Mouse (Mus musculus) 3134 (cell line): Measurements from ENCODE around the gene Plin3.

Experiments used
- DNase-seq: peaks from one replicate; pipeline ENCODE4 v3.0.0-alpha.2; 2011; ENCODE audit warnings: low spot score; ENCODE audit not compliant: insufficient read length; ENCODE audit errors: extremely low read depth

Plin3 gene

DNA sequence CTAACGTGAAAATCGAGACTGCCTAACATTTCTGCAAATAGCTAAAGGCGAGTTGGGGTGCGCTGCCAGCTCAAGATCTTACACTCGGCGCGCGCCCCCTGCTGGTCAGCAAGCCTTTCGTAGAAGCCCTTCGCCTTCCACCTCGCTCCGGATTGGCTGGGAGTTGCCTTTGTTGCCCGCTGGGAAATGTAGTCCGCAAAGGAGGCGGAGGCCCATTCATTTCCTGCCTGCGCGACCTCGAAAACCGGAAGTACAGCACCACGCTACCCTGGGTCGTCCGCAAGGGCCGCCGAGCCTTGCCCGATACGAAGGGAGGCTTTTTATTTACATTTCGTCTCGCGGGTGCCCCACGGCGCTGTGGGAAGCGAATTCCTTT lies 36.8 kb downstream of the Plin3 start:
- DNase-seq, result peak; percentile 91

DNA sequence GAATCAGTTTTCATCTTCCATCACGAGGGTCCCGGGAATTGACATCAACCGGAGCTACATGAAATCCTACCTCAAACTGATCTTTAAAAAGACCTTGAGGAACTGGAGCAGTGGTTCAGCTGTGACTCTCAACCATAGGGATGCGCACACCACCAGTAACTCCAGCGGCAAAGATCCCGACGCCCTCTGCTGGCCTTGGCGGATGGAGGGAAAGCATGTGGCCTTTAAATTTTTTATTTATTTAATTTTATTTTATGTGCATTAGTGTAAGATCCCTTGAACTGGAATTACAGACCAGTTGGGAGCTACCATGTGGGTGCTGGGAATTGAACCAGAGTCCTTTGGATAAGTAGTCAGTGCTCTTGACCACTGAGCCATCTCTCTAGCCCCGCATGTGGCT lies 37.2 kb downstream of the Plin3 start:
- no peak for DNase-seq

DNA sequence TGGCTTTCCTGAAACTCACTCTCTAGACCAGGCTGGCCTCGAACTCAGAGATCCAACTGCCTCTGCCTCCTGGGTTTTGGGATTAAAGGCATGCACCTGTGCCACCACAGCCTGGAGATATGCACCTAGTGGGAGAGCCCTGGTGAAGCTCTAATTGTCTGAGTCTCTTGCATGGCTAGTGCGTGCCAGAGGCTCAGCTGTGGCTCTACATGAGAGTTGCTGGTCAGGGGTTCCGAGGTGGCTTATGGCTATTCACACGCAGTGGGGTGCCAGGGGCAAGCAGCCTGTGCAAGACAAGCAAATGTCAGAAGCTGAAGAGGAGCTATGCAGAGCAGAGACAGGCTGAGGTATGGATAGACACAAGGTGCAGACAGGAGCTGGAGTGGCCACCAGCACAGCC lies 38.0 kb downstream of the Plin3 start:
- no peak for DNase-seq

DNA sequence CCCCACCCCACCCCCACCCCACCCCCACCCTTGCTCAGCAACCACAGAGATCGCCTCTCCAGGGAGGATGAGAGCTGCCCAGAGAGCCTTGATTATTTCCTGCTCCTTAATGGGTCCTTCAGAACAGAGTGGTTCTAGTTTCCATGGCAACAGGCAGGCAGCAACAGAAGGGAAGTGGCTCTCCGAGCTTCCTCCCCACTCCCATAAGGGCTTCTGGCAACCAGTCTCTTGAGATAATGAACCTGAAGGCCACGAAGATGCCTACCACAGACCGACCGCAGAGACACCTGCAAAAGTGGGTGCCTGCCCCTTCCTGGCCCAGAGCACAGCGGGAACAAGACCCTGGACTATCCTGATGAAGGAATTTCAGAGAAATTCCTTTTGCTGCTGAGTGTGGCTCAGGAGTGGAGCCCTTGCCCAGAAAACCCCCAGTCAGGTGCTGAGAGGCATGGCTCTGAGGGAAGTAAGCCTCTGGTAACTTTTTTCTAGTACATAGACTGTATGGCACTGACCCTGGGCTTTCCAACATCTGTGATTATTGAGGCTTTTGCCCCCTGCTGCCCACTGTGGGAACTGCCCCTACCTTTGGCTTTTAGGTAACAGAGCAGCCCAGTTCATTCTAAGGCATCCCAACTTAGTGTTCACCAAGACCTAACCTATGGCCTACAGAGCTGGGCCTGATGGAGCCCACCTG lies 41.4 kb downstream of the Plin3 start:
- no peak for DNase-seq

DNA sequence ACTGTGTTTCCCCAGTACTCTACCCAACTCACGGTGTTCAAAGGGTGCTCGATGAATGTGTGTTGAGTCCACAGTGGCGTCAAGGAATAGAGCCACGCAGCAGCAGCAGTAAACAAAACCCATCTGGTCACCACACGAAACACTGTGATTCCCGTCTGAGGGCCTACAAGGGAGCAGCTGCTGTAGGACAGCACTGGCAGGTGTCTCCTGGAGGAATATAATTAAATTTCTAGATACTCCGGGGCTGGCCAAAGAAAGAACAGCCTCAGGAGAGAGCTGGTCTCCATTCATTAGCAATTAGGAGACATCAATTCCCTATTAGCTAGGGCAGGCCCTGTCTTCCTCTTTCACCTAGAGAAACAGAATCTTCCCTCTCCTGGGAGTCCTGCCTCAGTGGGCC lies 47.1 kb downstream of the Plin3 start:
- no peak for DNase-seq

DNA sequence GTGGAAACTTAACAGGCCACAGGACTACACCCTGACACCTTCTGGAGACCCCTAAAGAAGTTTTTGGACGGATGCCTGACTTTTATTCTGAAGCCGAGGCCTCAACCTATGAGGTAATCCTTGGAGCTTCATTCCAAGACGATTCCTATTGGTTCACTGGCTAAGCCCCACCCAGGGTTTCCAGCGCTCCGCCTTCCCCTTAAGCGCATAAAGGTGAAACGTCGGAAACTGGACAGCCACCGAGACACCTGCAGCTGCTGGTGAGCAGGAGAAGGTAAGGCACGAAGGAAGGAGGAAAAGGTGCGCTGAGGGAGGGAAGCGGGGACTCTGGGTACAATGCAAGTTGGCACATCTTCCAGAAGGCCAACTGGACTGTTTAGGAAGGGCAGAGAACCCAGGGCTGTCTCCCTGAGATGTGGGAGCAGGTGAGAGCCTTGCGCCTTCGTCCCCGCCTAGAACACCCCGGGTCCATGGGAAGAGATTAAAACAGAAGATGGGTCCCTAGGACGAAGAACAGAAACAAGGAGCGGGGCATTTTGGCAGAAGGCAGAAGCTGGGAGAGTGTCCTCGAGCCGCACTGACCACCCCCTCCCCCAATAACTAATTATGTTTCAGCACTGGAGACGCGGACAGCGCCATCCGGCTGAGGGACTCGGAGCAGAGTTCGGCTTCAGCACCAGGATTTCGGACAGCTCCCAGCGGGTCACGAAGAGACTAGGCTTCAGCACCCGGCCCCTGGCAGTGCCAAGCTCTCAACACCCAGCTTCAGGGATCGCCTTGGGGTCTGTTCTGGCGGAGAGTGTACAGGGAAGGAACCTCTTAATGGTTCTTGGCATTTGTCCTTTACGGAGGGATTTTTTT lies 50.9 kb downstream of the Plin3 start:
- peak; percentile 53 for DNase-seq

DNA sequence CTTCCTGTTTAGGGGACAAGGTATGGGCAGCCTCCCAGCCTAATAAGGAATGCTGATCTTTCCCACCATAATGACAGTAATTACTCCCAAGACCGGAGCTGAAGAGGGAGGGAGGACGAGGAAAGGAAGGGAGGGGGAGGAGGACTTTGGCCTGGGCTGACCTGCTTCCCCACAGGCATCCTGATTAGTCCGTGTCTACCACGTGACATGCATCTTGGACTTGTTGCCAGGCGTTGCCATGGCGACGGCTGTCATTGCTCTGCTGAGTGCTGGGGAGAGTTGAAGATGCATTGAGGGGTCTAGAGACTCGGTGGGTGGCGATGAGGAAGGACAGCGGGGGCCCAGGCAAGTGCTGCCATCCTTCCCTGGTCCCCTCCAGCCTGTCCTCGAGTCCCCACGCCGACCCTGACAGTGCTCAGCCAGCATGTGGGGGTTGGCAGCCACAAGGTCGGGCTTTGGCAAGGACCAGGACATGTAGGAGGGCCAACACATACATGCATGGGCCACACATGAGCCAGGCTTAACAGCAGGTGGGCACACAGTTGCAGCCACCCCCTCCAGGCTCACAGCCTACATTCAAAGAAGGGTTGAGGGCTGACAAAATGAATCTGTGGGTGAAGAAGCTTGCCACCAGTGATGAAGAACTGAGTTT lies 58.7 kb downstream of the Plin3 start:
- peak; percentile 30 for DNase-seq

DNA sequence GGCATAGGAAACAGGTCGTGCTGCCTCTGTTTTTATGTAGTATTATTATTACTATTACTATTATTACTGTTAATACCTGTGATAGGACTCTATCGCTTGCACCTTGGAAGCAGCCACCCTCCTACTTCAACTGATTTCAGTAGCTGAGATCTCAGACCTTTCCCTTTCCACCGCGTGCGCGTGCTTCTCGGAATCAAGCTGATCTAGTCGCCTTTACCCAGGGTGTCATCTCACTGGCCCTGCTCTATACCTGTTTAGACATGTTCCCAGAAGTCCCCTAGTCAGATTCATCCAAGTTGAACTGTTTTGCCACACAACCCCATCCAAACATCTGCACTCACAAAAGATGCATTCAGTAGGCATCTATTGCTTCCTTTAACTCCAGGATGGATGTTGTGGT lies 59.3 kb downstream of the Plin3 start:
- DNase-seq, result no peak

DNA sequence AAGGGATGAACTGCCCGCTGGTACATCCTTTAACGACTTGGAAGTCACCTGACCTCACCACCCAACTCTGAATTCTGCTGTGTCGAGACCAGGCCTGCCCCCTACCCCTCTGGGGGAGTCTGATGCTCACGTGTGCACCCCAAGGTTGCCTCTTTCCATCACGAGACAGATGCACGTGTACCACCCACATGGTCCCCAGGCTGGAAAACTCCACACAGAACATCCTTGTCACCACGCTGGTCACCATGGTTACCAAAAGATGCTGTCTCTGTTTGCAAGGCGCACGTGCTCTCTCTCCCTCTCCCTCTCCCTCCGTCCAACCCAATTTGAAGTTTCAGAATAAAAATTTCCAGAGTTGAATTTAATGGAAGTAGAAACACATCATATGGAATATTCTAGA lies 62.7 kb downstream of the Plin3 start:
- DNase-seq, result no peak
